Mouse (Mus musculus): ENCODE data around the gene Pde5a. TPM values are rescaled to one million over a fixed set of nuclear protein-coding genes. Genes with fewer than 3 reads are reported as not detected.

Pde5a gene
- polyA plus RNA-seq, 1 experiment from 2014 or later, result 2.8 TPM

GRCm38 (mm10) chr3:122814531-122814930 is 85.8 kb downstream of the Pde5a start:
- Histone ChIP-seq H3K9me3 (no peaks in the 10 kb centered on the region), H3K36me3 (no peaks in the 10 kb centered on the region), H3K9ac (replicated peaks) (no peak overlapping the region), H3K4me3 (replicated peaks) (no peak overlapping the region), H3K4me1 (replicated peaks) (peaks cover 8% of the 10 kb centered on the region; the same call in 1 of the 2 replicates), H3K27me3 (no peaks in the 10 kb centered on the region), H3K4me2 (replicated peaks) (no peak overlapping the region), H3K27ac (no peak overlapping the region)
- WGBS, result 80% methylated on average over 4 of the region's 4 CpGs
- ATAC-seq, result no peak

- Histone ChIP-seq H3K27me3 (no peaks in the 10 kb centered on the region), H3K4me1 (replicated peaks) (peaks cover 8% of the 10 kb centered on the region; the same call in 1 of the 2 replicates), H3K27ac (no peak overlapping the region), H3K9me3 (no peaks in the 10 kb centered on the region), H3K4me2 (replicated peaks) (no peak overlapping the region), H3K9ac (replicated peaks) (no peak overlapping the region), H3K4me3 (replicated peaks) (no peak overlapping the region), H3K36me3 (no peaks in the 10 kb centered on the region)
- WGBS, result 88% methylated on average over 5 of the region's 5 CpGs
- no peak for ATAC-seq
Observed at GRCm38 (mm10) chr3:122818282-122818681, 89.5 kb downstream of the Pde5a start.

- Histone ChIP-seq H3K9me3 (no peaks in the 10 kb centered on the region), H3K36me3 (no peaks in the 10 kb centered on the region), H3K9ac (replicated peaks) (no peak overlapping the region), H3K27me3 (no peaks in the 10 kb centered on the region), H3K4me2 (replicated peaks) (no peak overlapping the region), H3K4me3 (replicated peaks) (no peak overlapping the region), H3K4me1 (replicated peaks) (no peaks in the 10 kb centered on the region), H3K27ac (no peak overlapping the region)
- ATAC-seq, result no peak
- 55% methylated on average over 4 of the region's 4 CpGs for WGBS
Observed at GRCm38 (mm10) chr3:122820700-122821099, 92.0 kb downstream of the Pde5a start.

- H3K27me3 ChIP-seq, result no peaks in the 10 kb centered on the region
- no peak overlapping the region for H3K27ac ChIP-seq
- no peak overlapping the region for H3K4me3 ChIP-seq (replicated peaks)
- H3K36me3 ChIP-seq, result no peaks in the 10 kb centered on the region
- ATAC-seq, result peak; percentile 45; the same call in 1 of the 2 replicates
- WGBS, result 85% methylated on average over 11 of the region's 11 CpGs
- no peaks in the 10 kb centered on the region for H3K4me1 ChIP-seq (replicated peaks)
- no peaks in the 10 kb centered on the region for H3K9me3 ChIP-seq
- H3K4me2 ChIP-seq (replicated peaks), result no peak overlapping the region
- H3K9ac ChIP-seq (replicated peaks), result no peak overlapping the region
Observed at GRCm38 (mm10) chr3:122828270-122829058, 99.7 kb downstream of the Pde5a start.

GRCm38 (mm10) chr3:122834519-122834918 is 105.8 kb downstream of the Pde5a start:
- no peak overlapping the region for H3K27ac ChIP-seq
- H3K4me3 ChIP-seq (replicated peaks), result no peak overlapping the region
- H3K4me1 ChIP-seq (replicated peaks), result no peaks in the 10 kb centered on the region
- H3K36me3 ChIP-seq, result no peaks in the 10 kb centered on the region
- H3K27me3 ChIP-seq, result no peaks in the 10 kb centered on the region
- WGBS, result 78% methylated on average over 5 of the region's 5 CpGs
- no peaks in the 10 kb centered on the region for H3K9me3 ChIP-seq
- no peak overlapping the region for H3K4me2 ChIP-seq (replicated peaks)
- no peak overlapping the region for H3K9ac ChIP-seq (replicated peaks)
- ATAC-seq, result no peak

- Histone ChIP-seq H3K4me3 (replicated peaks) (no peak overlapping the region), H3K4me2 (replicated peaks) (no peak overlapping the region), H3K27me3 (no peaks in the 10 kb centered on the region), H3K4me1 (replicated peaks) (no peaks in the 10 kb centered on the region), H3K9me3 (no peaks in the 10 kb centered on the region), H3K36me3 (peaks cover 3% of the 10 kb centered on the region; the same call in 1 of the 2 replicates), H3K9ac (replicated peaks) (no peak overlapping the region), H3K27ac (no peak overlapping the region)
- no peak for ATAC-seq
- 91% methylated on average over 8 of the region's 8 CpGs for WGBS
Observed at GRCm38 (mm10) chr3:122835097-122835850, 106.5 kb downstream of the Pde5a start.

GRCm38 (mm10) chr3:122837639-122838038 is 108.9 kb downstream of the Pde5a start:
- WGBS, result 78% methylated on average over 2 of the region's 2 CpGs
- H3K9me3 ChIP-seq, result no peaks in the 10 kb centered on the region
- no peak overlapping the region for H3K27ac ChIP-seq
- H3K4me1 ChIP-seq (replicated peaks), result no peaks in the 10 kb centered on the region
- ATAC-seq, result no peak
- H3K9ac ChIP-seq (replicated peaks), result no peak overlapping the region
- H3K27me3 ChIP-seq, result no peaks in the 10 kb centered on the region
- H3K4me2 ChIP-seq (replicated peaks), result no peak overlapping the region
- no peak overlapping the region for H3K4me3 ChIP-seq (replicated peaks)
- peaks cover 3% of the 10 kb centered on the region; the same call in 1 of the 2 replicates for H3K36me3 ChIP-seq

GRCm38 (mm10) chr3:122848410-122849034 is 119.8 kb downstream of the Pde5a start:
- Histone ChIP-seq H3K27ac (no peak overlapping the region), H3K9ac (replicated peaks) (no peak overlapping the region), H3K36me3 (peaks cover 6% of the 10 kb centered on the region), H3K4me3 (replicated peaks) (no peak overlapping the region), H3K27me3 (no peaks in the 10 kb centered on the region), H3K4me2 (replicated peaks) (no peak overlapping the region), H3K4me1 (replicated peaks) (no peaks in the 10 kb centered on the region), H3K9me3 (peaks cover 4% of the 10 kb centered on the region; the same call in 1 of the 2 replicates)
- WGBS, result 91% methylated on average over 5 of the region's 5 CpGs
- ATAC-seq, result no peak

GRCm38 (mm10) chr3:122855149-122855548 is 126.4 kb downstream of the Pde5a start:
- 49% methylated on average over 11 of the region's 11 CpGs for WGBS

GRCm38 (mm10) chr3:122859829-122860228 is 131.1 kb downstream of the Pde5a start:
- H3K4me1 ChIP-seq (replicated peaks), result peaks cover 12% of the 10 kb centered on the region; the same call in 1 of the 2 replicates
- no peaks in the 10 kb centered on the region for H3K9me3 ChIP-seq
- H3K9ac ChIP-seq (replicated peaks), result no peak overlapping the region
- no peak overlapping the region for H3K4me2 ChIP-seq (replicated peaks)
- WGBS, result 81% methylated on average over 2 of the region's 2 CpGs
- no peak overlapping the region for H3K27ac ChIP-seq
- ATAC-seq, result no peak
- no peaks in the 10 kb centered on the region for H3K27me3 ChIP-seq
- H3K36me3 ChIP-seq, result no peaks in the 10 kb centered on the region
- H3K4me3 ChIP-seq (replicated peaks), result no peak overlapping the region

More at GRCm38 (mm10) chr3:122855149-122855548, 126.4 kb downstream of the Pde5a start:
- Histone ChIP-seq H3K36me3 (no peaks in the 10 kb centered on the region), H3K9me3 (no peaks in the 10 kb centered on the region), H3K27me3 (no peaks in the 10 kb centered on the region), H3K9ac (replicated peaks) (no peak overlapping the region), H3K4me3 (replicated peaks) (no peak overlapping the region), H3K4me1 (replicated peaks) (peaks cover 13% of the 10 kb centered on the region; the same call in 1 of the 2 replicates), H3K27ac (no peak overlapping the region), H3K4me2 (replicated peaks) (0 out of 2 replicates have a peak overlapping the region, but pooled peaks have one; percentile 3)
- ATAC-seq, result no peak

GRCm38 (mm10) chr3:122860573-122861498 is 132.1 kb downstream of the Pde5a start:
- Histone ChIP-seq H3K9ac (replicated peaks) (no peak overlapping the region), H3K4me3 (replicated peaks) (no peak overlapping the region), H3K4me2 (replicated peaks) (no peak overlapping the region), H3K27ac (no peak overlapping the region), H3K9me3 (no peaks in the 10 kb centered on the region), H3K36me3 (no peaks in the 10 kb centered on the region), H3K4me1 (replicated peaks) (peaks cover 6% of the 10 kb centered on the region; the same call in 1 of the 2 replicates), H3K27me3 (no peaks in the 10 kb centered on the region)
- no peak for ATAC-seq
- 87% methylated on average over 12 of the region's 12 CpGs for WGBS

All from midbrain, embryonic 13.5 days (tissue).